Mouse (Mus musculus) bone marrow macrophage, adult 2 months (primary cell): Measurements from ENCODE around the gene Arl4c.

Source experiments
- CTCF ChIP-seq: IDR thresholded peaks from 2 replicates; pipeline ENCODE4 v1.5.1; 2012; ENCODE audit warnings: low read depth, mild to moderate bottlenecking, low read length, moderate library complexity
- POLR2A ChIP-seq: IDR thresholded peaks from 2 replicates; pipeline ENCODE4 v1.6.1; 2012; ENCODE audit warnings: mild to moderate bottlenecking, low read depth, low read length, borderline replicate concordance

DNA sequence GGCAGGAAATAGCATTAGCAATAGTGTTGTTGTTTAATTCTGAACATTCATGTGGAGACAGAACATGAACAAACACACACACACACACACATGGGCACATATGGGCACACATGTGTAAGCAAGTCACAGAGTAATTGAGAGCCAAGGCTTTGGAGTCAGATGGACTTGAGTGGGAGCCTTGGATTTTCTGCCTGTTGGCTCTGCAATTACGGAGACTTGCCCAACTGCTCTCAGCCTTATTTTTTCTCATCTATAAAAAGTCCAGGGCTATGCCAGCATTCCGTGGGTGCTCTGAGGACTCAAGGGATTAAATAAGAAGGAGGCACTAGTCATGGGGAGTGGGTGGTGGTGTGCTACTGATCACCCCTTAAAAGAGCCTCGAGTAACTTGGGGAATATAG lies 16.5 kb upstream of the Arl4c start:
- TF ChIP-seq CTCF (no peak), POLR2A (no peak)
